Mouse (Mus musculus) heart, adult 9 months (tissue): ENCODE data around the gene Sorbs1.
A peak's percentile ranks its signal among the peaks of the same experiment; 100 is the strongest.

ENCODE experiments used
- DNase-seq, 2 experiments: peaks; one replicate each; pipeline ENCODE4 v3.0.0; 2022; ENCODE audit warnings: low spot score in 2 of 2

Gene Sorbs1

GRCm38 (mm10) chr19:40346908-40347307 is 166.7 kb downstream of the Sorbs1 start:
- DNase-seq: no peak

GRCm38 (mm10) chr19:40346232-40346844 is 167.2 kb downstream of the Sorbs1 start:
- no peak for DNase-seq

- DNase-seq: peak; percentile 49 to 60
Measured at GRCm38 (mm10) chr19:40345684-40346083, 167.9 kb downstream of the Sorbs1 start.

GRCm38 (mm10) chr19:40343018-40343417 is 170.6 kb downstream of the Sorbs1 start:
- DNase-seq: peak; percentile 53 to 78

GRCm38 (mm10) chr19:40341141-40341540 is 172.4 kb downstream of the Sorbs1 start:
- DNase-seq: no peak

GRCm38 (mm10) chr19:40336694-40337093 is 176.9 kb downstream of the Sorbs1 start:
- DNase-seq: no peak

GRCm38 (mm10) chr19:40333905-40334304 is 179.7 kb downstream of the Sorbs1 start:
- DNase-seq: no peak

- DNase-seq: no peak
Measured at GRCm38 (mm10) chr19:40333081-40333480, 180.5 kb downstream of the Sorbs1 start.

- no peak for DNase-seq
Measured at GRCm38 (mm10) chr19:40332303-40332702, 181.3 kb downstream of the Sorbs1 start.

- DNase-seq: peak; percentile 77 to 87
Measured at GRCm38 (mm10) chr19:40331846-40332245, 181.7 kb downstream of the Sorbs1 start.

- DNase-seq: no peak
Measured at GRCm38 (mm10) chr19:40326126-40326525, 187.5 kb downstream of the Sorbs1 start.

GRCm38 (mm10) chr19:40325381-40325780 is 188.2 kb downstream of the Sorbs1 start:
- no peak for DNase-seq

GRCm38 (mm10) chr19:40322226-40322625 is 191.4 kb downstream of the Sorbs1 start:
- DNase-seq: no peak

GRCm38 (mm10) chr19:40319199-40319598 is 194.4 kb downstream of the Sorbs1 start:
- no peak for DNase-seq

- no peak for DNase-seq
Measured at GRCm38 (mm10) chr19:40318511-40318910, 195.1 kb downstream of the Sorbs1 start.

GRCm38 (mm10) chr19:40317001-40317400 is 196.6 kb downstream of the Sorbs1 start:
- no peak for DNase-seq

GRCm38 (mm10) chr19:40314252-40314651 is 199.3 kb downstream of the Sorbs1 start:
- no peak for DNase-seq

GRCm38 (mm10) chr19:40311631-40312030 is 201.9 kb downstream of the Sorbs1 start:
- no peak for DNase-seq

GRCm38 (mm10) chr19:40310410-40311130 is 203.0 kb downstream of the Sorbs1 start:
- no peak for DNase-seq

- no peak for DNase-seq
Measured at GRCm38 (mm10) chr19:40309911-40310310, 203.7 kb downstream of the Sorbs1 start.

GRCm38 (mm10) chr19:40307550-40307949 is 206.0 kb downstream of the Sorbs1 start:
- peak; percentile 76 to 92 for DNase-seq

- no peak for DNase-seq
Measured at GRCm38 (mm10) chr19:40306631-40307030, 206.9 kb downstream of the Sorbs1 start.

- peak in 1 of 2 experiments; percentile 36 for DNase-seq
Measured at GRCm38 (mm10) chr19:40305456-40305855, 208.1 kb downstream of the Sorbs1 start.
